Mouse (Mus musculus) spleen, adult 2 months (tissue): ENCODE measurements at regions not wholly inside any gene's neighbourhood (a gene's known extent, or its start where the extent isn't known, plus 50 kb on each side); places are given as distances from the start of the nearest gene placed in this dataset.

Experiments
- DNase-seq, 2 experiments: peaks; one replicate each; pipeline versions ENCODE4 v3.0.0 to v3.0.0-alpha.2; 2012 to 2021; ENCODE audit warnings: low spot score in 2 of 2, low read depth in 1 of 2
- H3K27ac ChIP-seq: fragments of 200-500 bp; 2 replicates; pipeline ENCODE4 v1.5.1; 2012; ENCODE audit warnings: low read length, inconsistent platforms; ENCODE audit not compliant: insufficient read depth
- H3K27me3 ChIP-seq: fragments of 200-500 bp; 2 replicates; pipeline ENCODE4 v1.6.1; 2012; ENCODE audit warnings: mild to moderate bottlenecking, moderate library complexity, low read length, inconsistent platforms; ENCODE audit not compliant: control insufficient read depth, insufficient read depth
- H3K36me3 ChIP-seq: fragments of 200-500 bp; 2 replicates; pipeline ENCODE4 v1.6.1; 2012; ENCODE audit warnings: mild to moderate bottlenecking, low read length, inconsistent platforms; ENCODE audit not compliant: control insufficient read depth, insufficient read depth
- H3K4me1 ChIP-seq: fragments of 200-500 bp; 2 replicates; pipeline ENCODE4 v1.6.1; 2011; ENCODE audit warnings: inconsistent platforms; ENCODE audit not compliant: control insufficient read depth, insufficient read depth, insufficient read length
- H3K4me3 ChIP-seq: fragments of 200-500 bp; 2 replicates; pipeline ENCODE4 v1.5.1; 2011; ENCODE audit warnings: mild to moderate bottlenecking, inconsistent platforms; ENCODE audit not compliant: insufficient read depth, insufficient read length; ENCODE audit errors: extremely low read depth
- CTCF ChIP-seq: fragments of 200-500 bp; IDR thresholded peaks from 2 replicates; pipeline ENCODE4 v1.5.1; 2011; ENCODE audit warnings: mild to moderate bottlenecking, inconsistent platforms; ENCODE audit not compliant: insufficient read depth, insufficient read length, insufficient replicate concordance; ENCODE audit errors: extremely low read depth
- POLR2A ChIP-seq: fragments of 200-500 bp; IDR thresholded peaks from 2 replicates; pipeline ENCODE4 v1.6.1; 2011; ENCODE audit warnings: low read depth, low read length, inconsistent platforms
- WGBS: fragments of 180-500 bp; shearing (Covaris S2); methylation state at CpG from one replicate; pipeline ENCODE4 v1.1.7; 2018; 5-methylcytosine and 5-hydroxymethylcytosine counted together

DNA sequence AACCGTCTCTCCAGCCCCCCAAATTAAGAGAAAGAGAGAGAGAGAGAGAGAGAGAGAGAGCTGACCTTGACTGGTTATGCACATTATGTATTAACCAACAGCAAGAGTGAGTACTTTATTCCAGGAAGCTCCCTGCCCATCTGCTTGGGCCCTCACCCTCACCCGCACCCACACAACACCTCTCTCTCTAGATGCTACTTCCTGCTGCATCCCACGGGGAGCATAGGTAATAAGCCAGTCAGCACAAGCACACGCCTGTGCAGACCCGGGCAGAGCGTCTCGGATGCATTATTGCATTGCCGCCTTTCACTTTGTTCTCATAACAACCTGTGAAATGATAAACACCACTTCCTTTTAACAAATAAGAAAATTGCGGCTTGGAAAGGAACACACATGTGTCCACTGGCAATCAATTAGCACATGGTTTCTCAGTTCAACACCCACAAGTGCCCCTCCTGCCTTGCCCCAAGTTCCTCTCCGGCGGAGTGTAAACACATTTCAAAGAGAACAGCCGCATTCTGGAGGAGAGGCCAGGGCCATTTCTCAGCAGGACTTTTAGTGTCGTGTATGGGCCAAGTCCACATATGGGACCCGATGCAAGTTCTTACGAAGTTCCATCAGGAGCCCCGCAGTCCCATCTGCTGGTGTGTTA lies 211.7 kb downstream of the Setd4 start:
- no peak overlapping the region for H3K4me3 ChIP-seq
- no peaks in the 10 kb centered on the region for H3K4me1 ChIP-seq
- no peaks in the 10 kb centered on the region for H3K27me3 ChIP-seq
- no peak overlapping the region for H3K27ac ChIP-seq
- TF ChIP-seq CTCF = no peak
- TF ChIP-seq POLR2A = no peak
- no peaks in the 10 kb centered on the region for H3K36me3 ChIP-seq
- DNase-seq = no peak
- WGBS = 38% methylated on average over 16 of the region's 16 CpGs

GRCm38 (mm10) chr16:93387578-93388116 lies 216.2 kb downstream of the Setd4 start:
- WGBS = 70% methylated on average over 11 of the region's 11 CpGs
- no peaks in the 10 kb centered on the region for H3K4me1 ChIP-seq
- H3K36me3 ChIP-seq = no peaks in the 10 kb centered on the region
- no peaks in the 10 kb centered on the region for H3K27me3 ChIP-seq
- DNase-seq = no peak
- H3K4me3 ChIP-seq = no peak overlapping the region
- no peak overlapping the region for H3K27ac ChIP-seq
- no peak for TF ChIP-seq CTCF
- no peak for TF ChIP-seq POLR2A

DNA sequence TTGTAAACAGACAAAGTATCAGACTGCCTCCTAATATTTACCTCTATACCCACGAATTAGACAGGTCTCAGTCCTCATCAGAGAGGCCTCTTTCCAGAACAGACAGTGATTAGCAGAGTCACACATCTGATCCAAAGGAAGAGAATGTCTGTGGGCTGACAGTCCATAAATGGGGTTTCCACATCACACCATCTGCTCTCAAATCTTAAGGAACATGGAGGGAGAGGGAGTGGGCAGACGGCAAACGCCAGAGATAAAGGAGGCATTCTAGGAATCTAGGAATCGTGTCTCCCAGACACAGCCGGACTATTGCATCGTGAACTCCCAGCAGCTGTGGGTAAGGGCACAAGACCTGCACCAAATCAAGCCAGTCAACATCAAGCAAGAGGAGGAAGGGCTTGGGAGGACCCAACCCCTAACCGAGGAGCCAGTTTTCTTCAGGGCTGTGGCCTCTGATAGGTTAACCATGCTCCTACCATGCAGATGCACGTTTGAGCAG lies 219.8 kb downstream of the Setd4 start:
- H3K27me3 ChIP-seq = no peaks in the 10 kb centered on the region
- H3K4me1 ChIP-seq = no peaks in the 10 kb centered on the region
- DNase-seq = no peak
- H3K36me3 ChIP-seq = no peaks in the 10 kb centered on the region
- no peak overlapping the region for H3K27ac ChIP-seq
- no peak overlapping the region for H3K4me3 ChIP-seq
- TF ChIP-seq CTCF (no peak), POLR2A (no peak)
- 83% methylated on average over 8 of the region's 8 CpGs for WGBS

DNA sequence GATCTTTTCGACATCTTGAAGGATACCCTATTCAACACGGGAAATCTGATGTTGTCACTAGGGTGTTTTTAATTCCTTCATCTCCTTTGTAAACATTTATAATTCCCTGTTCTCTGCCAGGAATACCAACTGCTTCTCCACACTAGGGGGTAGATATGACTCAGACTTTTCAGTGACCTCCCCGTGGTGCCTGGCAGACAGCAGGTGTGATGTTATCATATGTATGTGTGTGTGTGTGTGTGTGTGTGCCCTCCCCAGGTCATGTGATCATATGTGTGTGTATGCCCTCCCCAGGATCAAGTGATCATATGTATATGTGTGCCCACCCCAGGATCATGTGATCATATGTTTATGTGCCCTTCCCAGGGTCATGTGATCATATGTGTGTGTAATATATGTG lies 220.9 kb downstream of the Setd4 start:
- H3K4me1 ChIP-seq = no peaks in the 10 kb centered on the region
- 82% methylated on average over 3 of the region's 3 CpGs for WGBS

GRCm38 (mm10) chr16:93380717-93381671 lies 222.9 kb downstream of the Setd4 start:
- DNase-seq = no peak
- no peak overlapping the region for H3K27ac ChIP-seq
- WGBS = 74% methylated on average over 13 of the region's 13 CpGs
- H3K4me1 ChIP-seq = no peaks in the 10 kb centered on the region
- H3K4me3 ChIP-seq = no peak overlapping the region
- H3K36me3 ChIP-seq = no peaks in the 10 kb centered on the region
- no peak for TF ChIP-seq POLR2A
- no peak for TF ChIP-seq CTCF
- H3K27me3 ChIP-seq = no peaks in the 10 kb centered on the region

More for the DNA sequence above, 220.9 kb downstream of the Setd4 start:
- no peak overlapping the region for H3K27ac ChIP-seq
- H3K27me3 ChIP-seq = no peaks in the 10 kb centered on the region
- H3K36me3 ChIP-seq = no peaks in the 10 kb centered on the region
- DNase-seq = no peak
- TF ChIP-seq CTCF (no peak), POLR2A (no peak)
- no peak overlapping the region for H3K4me3 ChIP-seq

DNA sequence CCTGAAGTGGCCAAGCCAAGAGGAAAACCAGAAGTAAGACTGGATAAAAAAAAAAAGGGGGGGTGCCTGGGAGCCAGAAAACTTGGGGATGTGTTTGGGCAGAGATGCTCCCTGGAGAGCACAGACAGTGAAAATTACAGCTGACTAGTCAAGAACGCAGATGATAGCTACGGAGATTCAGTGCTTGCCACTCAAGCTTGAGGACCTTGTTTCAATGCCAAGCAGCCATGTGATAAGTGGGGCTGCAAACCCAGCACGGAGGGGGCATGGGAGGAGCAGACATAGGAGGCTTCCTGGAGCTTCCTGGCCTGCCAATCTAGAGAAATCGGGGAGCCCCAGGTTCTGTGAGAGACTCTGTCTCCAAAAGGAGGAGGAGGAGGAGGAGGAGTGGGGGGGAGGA lies 223.7 kb downstream of the Setd4 start:
- H3K27me3 ChIP-seq = no peaks in the 10 kb centered on the region
- no peaks in the 10 kb centered on the region for H3K36me3 ChIP-seq
- TF ChIP-seq CTCF (no peak), POLR2A (no peak)
- DNase-seq = no peak
- H3K4me3 ChIP-seq = no peak overlapping the region
- no peaks in the 10 kb centered on the region for H3K4me1 ChIP-seq
- no peak overlapping the region for H3K27ac ChIP-seq
- WGBS = 51% methylated on average over 4 of the region's 4 CpGs
